Mouse (Mus musculus): ENCODE results near the gene Ttc25. TPM values are rescaled to one million over a fixed set of nuclear protein-coding genes. Genes with fewer than 3 reads are reported as not detected.
"Not testable (repeated sequence)": the region's sequence is repeated elsewhere in the genome, so short reads cannot be mapped to it uniquely, and the experiment has no call there.

Ttc25 gene
- polyA plus RNA-seq, 1 experiment from 2014 or later = 0.77 TPM

- no peaks in the 10 kb centered on the region for H3K36me3 ChIP-seq
- no peak for ATAC-seq (ENCODE audit: insufficient number of reproducible peaks, low FRiP score)
- no peak overlapping the region for H3K27ac ChIP-seq (ENCODE audit: poor library complexity, severe bottlenecking)
- no peak overlapping the region for H3K4me3 ChIP-seq
- H3K4me2 ChIP-seq = no peak overlapping the region
- no peaks in the 10 kb centered on the region; the same call in 1 of the 2 replicates for H3K4me1 ChIP-seq (replicated peaks)
- peaks cover 3% of the 10 kb centered on the region; the same call in 1 of the 2 replicates for H3K9me3 ChIP-seq (replicated peaks)
- 78% methylated on average over 6 of the region's 6 CpGs for whole genome bisulfite sequencing
- H3K9ac ChIP-seq = no peak overlapping the region
- H3K27me3 ChIP-seq (replicated peaks) = no peaks in the 10 kb centered on the region
Observed at GRCm38 (mm10) chr11:100533871-100534270, 11.5 kb upstream of the Ttc25 start.

DNA sequence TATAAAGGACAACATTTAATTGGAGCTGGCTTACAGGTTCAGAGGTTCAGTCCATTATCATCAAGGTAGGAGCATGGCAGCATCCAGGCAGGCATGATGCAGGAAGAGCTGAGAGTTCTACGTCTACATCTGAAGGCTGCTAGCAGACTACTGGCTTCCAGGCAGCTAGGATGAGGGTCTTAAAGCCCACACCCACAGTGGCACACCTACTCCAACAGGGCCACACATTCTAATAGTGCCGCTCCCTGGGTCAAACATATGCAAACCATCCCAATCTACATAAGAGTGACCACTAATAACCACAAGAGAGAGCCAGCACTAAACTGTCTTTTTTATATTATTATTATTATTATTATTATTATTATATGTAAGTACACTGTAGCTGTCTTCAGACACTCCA is 11.0 kb upstream of the Ttc25 start:
- ATAC-seq (ENCODE audit: insufficient number of reproducible peaks, low FRiP score); H3K36me3 ChIP-seq; H3K4me3 ChIP-seq; H3K27ac ChIP-seq (ENCODE audit: poor library complexity, severe bottlenecking); H3K4me1 ChIP-seq (replicated peaks); H3K27me3 ChIP-seq (replicated peaks); H3K9ac ChIP-seq; H3K4me2 ChIP-seq; H3K9me3 ChIP-seq (replicated peaks): not testable (repeated sequence)
- WGBS = 76% methylated on average over 2 of the region's 2 CpGs

DNA sequence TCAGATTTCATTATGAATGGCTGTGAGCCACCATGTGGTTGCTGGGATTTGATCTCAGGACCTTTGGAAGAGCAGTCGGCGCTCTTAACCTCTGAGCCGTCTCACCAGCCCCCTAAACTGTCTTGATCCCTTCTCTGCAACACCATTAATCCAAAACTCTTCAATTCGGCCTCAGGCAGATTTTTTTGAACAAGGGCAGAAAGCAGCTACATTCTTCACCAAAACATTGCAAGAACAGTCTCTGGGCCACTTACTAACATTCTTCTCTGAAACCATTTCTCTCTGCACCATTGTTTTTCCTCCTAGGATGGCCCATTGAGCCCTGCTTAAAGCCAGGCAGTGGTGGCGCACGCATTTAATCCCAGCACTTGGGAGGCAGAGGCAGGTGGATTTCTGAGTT is 10.6 kb upstream of the Ttc25 start:
- 87% methylated on average over 6 of the region's 6 CpGs for WGBS
- H3K9me3 ChIP-seq (replicated peaks); H3K9ac ChIP-seq; H3K4me2 ChIP-seq; ATAC-seq (ENCODE audit: insufficient number of reproducible peaks, low FRiP score); H3K36me3 ChIP-seq; H3K27ac ChIP-seq (ENCODE audit: poor library complexity, severe bottlenecking); H3K4me1 ChIP-seq (replicated peaks); H3K4me3 ChIP-seq; H3K27me3 ChIP-seq (replicated peaks): not testable (repeated sequence)

- Histone ChIP-seq H3K4me3 (no peak overlapping the region), H3K4me1 (replicated peaks) (peaks cover 1% of the 10 kb centered on the region; the same call in 1 of the 2 replicates), H3K36me3 (no peaks in the 10 kb centered on the region), H3K27ac (ENCODE audit: poor library complexity, severe bottlenecking) (no peak overlapping the region), H3K9ac (no peak overlapping the region), H3K4me2 (no peak overlapping the region), H3K27me3 (replicated peaks) (no peaks in the 10 kb centered on the region), H3K9me3 (replicated peaks) (peaks cover 3% of the 10 kb centered on the region; the same call in 1 of the 2 replicates)
- no peak for ATAC-seq (ENCODE audit: insufficient number of reproducible peaks, low FRiP score)
- 67% methylated on average over 1 of the region's 1 CpGs for WGBS
Observed at GRCm38 (mm10) chr11:100535996-100536395, 9.4 kb upstream of the Ttc25 start.

DNA sequence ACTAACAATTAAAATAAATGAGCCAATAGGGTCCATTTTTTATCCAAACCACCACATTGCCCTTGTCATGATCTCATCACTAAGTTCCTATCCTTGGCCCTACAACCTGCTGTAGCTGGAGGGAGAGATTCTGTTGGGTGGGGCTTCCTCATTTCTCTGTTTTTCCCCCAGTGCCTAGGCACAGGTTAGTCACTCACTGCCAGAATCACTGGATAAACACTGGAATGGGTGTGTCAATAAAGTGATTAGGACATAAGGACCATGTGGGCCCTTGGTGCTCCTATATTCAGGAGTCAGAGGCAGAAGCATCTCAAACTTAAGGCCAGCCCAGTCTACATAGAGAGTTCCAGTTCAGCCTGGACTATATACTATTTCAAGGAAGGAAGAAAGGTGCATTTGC is 8.9 kb upstream of the Ttc25 start:
- no peak overlapping the region for H3K4me2 ChIP-seq
- no peaks in the 10 kb centered on the region for H3K27me3 ChIP-seq (replicated peaks)
- no peaks in the 10 kb centered on the region for H3K36me3 ChIP-seq
- no peak overlapping the region for H3K4me3 ChIP-seq
- peaks cover 3% of the 10 kb centered on the region; the same call in 1 of the 2 replicates for H3K9me3 ChIP-seq (replicated peaks)
- H3K27ac ChIP-seq (ENCODE audit: poor library complexity, severe bottlenecking) = no peak overlapping the region
- H3K9ac ChIP-seq = no peak overlapping the region
- H3K4me1 ChIP-seq (replicated peaks) = peaks cover 5% of the 10 kb centered on the region; the same call in 1 of the 2 replicates
- ATAC-seq (ENCODE audit: insufficient number of reproducible peaks, low FRiP score) = no peak

DNA sequence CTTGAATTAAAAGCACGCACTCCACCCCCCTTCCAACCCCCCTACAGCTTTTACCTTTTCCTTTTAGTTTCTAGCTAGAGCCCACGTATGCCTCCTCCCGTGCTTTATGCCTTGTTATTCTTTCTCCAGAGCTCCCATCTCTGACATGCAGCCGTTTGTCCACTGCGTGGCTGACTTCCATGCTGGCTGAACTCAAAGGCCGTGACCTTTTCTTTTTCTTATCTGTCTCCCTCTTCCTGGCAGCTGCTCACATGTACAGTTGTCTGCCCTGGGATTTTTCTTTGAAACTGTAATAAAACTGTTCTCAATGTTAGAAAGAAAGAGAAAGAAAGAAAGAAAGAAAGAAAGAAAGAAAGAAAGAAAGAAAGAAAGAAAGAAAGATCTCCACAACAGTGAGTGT is 4.4 kb upstream of the Ttc25 start:
- no peak overlapping the region for H3K9ac ChIP-seq
- H3K4me1 ChIP-seq (replicated peaks) = peaks cover 15% of the 10 kb centered on the region
- no peaks in the 10 kb centered on the region for H3K27me3 ChIP-seq (replicated peaks)
- no peaks in the 10 kb centered on the region for H3K9me3 ChIP-seq (replicated peaks)
- ATAC-seq (ENCODE audit: insufficient number of reproducible peaks, low FRiP score) = no peak
- H3K4me3 ChIP-seq = no peak overlapping the region
- H3K4me2 ChIP-seq = no peak overlapping the region
- 29% methylated on average over 6 of the region's 6 CpGs for whole genome bisulfite sequencing
- no peak overlapping the region for H3K27ac ChIP-seq (ENCODE audit: poor library complexity, severe bottlenecking)
- no peaks in the 10 kb centered on the region for H3K36me3 ChIP-seq

DNA sequence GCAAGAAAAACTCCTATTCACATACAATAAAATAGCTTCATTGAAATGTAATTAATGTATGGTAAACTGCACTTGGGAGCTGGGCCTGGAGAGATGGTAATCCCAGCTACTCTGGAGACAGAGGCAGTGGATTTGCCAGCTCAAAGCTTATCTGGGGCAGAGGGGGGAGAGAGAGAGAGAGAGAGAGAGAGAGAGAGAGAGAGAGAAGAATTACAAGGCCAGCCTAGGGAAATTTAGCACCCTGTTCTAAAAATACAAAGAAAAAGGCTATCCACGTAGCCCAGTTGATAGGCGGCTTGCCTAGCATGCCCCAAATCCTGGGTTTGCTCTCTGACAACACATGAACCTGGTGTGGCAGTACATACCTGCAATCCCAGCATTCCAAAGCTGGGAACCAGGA is 3.8 kb upstream of the Ttc25 start:
- Histone ChIP-seq H3K9me3 (replicated peaks) (no peaks in the 10 kb centered on the region), H3K4me3 (no peak overlapping the region), H3K4me1 (replicated peaks) (peaks cover 17% of the 10 kb centered on the region), H3K9ac (no peak overlapping the region), H3K27ac (ENCODE audit: poor library complexity, severe bottlenecking) (no peak overlapping the region), H3K27me3 (replicated peaks) (no peaks in the 10 kb centered on the region), H3K36me3 (no peaks in the 10 kb centered on the region), H3K4me2 (no peak overlapping the region)
- WGBS = 63% methylated on average over 2 of the region's 2 CpGs
- no peak for ATAC-seq (ENCODE audit: insufficient number of reproducible peaks, low FRiP score)

- Histone ChIP-seq H3K27ac (ENCODE audit: poor library complexity, severe bottlenecking) (0 out of 2 replicates have a peak overlapping the region, but pooled peaks have one; percentile 6), H3K4me1 (replicated peaks) (peaks cover 17% of the 10 kb centered on the region), H3K9ac (peak overlapping the region; percentile 53; the same call in 1 of the 2 replicates), H3K4me3 (peak overlapping the region; percentile 49), H3K4me2 (peak overlapping the region; percentile 75), H3K36me3 (no peaks in the 10 kb centered on the region), H3K27me3 (replicated peaks) (no peaks in the 10 kb centered on the region), H3K9me3 (replicated peaks) (no peaks in the 10 kb centered on the region)
- WGBS = 25% methylated on average over 7 of the region's 7 CpGs
- ATAC-seq (ENCODE audit: insufficient number of reproducible peaks, low FRiP score) = no peak
Observed at GRCm38 (mm10) chr11:100545746-100546085, 309 bp downstream of the Ttc25 start.

GRCm38 (mm10) chr11:100546955-100547354 is 1.5 kb downstream of the Ttc25 start:
- Histone ChIP-seq H3K36me3 (no peaks in the 10 kb centered on the region), H3K9ac (no peak overlapping the region), H3K9me3 (replicated peaks) (no peaks in the 10 kb centered on the region), H3K27me3 (replicated peaks) (no peaks in the 10 kb centered on the region), H3K27ac (ENCODE audit: poor library complexity, severe bottlenecking) (no peak overlapping the region), H3K4me1 (replicated peaks) (peaks cover 11% of the 10 kb centered on the region), H3K4me2 (no peak overlapping the region), H3K4me3 (no peak overlapping the region)
- no peak for ATAC-seq (ENCODE audit: insufficient number of reproducible peaks, low FRiP score)
- 81% methylated on average over 6 of the region's 6 CpGs for WGBS

DNA sequence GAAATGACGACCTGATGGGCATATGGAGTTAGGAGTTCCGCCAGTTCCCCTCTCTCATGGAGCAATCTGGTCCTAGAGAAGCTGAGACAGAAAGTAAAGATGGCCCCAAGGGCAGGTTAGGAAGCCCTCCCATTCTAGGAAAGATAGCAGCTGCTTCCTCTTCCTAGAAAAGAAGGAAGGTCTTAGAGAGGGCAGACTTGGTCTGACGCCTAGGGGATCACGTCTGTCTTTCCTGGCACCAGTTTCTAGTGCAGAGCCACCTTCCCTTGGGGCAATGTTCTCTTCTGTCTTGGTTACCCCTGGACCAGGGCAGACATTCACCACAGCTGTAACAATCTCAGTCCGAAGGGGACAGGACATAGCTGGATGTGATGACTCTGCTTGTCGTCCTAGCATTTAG is 2.7 kb downstream of the Ttc25 start:
- H3K27me3 ChIP-seq (replicated peaks) = no peaks in the 10 kb centered on the region
- 72% methylated on average over 6 of the region's 6 CpGs for WGBS
- H3K4me2 ChIP-seq = no peak overlapping the region
- ATAC-seq (ENCODE audit: insufficient number of reproducible peaks, low FRiP score) = no peak
- H3K36me3 ChIP-seq = no peaks in the 10 kb centered on the region
- no peak overlapping the region for H3K27ac ChIP-seq (ENCODE audit: poor library complexity, severe bottlenecking)
- H3K4me1 ChIP-seq (replicated peaks) = peaks cover 11% of the 10 kb centered on the region
- no peaks in the 10 kb centered on the region for H3K9me3 ChIP-seq (replicated peaks)
- H3K9ac ChIP-seq = no peak overlapping the region
- H3K4me3 ChIP-seq = no peak overlapping the region

DNA sequence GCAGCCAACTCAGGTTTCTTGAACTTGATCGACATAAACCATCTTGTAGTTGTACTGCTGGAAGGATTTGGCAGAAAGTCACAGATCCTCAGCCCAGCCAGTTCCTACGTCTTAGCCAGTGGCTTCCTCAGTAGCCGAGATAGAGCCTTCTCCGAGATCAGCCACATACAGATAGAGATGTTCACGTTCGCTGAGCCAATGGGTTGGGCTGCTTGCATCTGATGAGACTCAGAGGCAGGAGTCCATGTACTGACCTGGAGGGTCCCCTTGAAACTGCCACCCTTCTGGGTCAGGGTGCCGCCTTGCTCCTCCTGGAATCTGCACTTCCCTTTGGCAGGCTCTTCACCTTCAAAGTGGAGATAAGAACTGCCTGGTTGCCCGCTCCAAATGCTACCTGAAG is 4.1 kb downstream of the Ttc25 start:
- 64% methylated on average over 8 of the region's 8 CpGs for WGBS
- H3K36me3 ChIP-seq = no peaks in the 10 kb centered on the region
- no peak overlapping the region for H3K9ac ChIP-seq
- H3K4me1 ChIP-seq (replicated peaks) = peaks cover 11% of the 10 kb centered on the region
- H3K4me3 ChIP-seq = no peak overlapping the region
- no peaks in the 10 kb centered on the region for H3K9me3 ChIP-seq (replicated peaks)
- no peak overlapping the region for H3K27ac ChIP-seq (ENCODE audit: poor library complexity, severe bottlenecking)
- no peak for ATAC-seq (ENCODE audit: insufficient number of reproducible peaks, low FRiP score)
- H3K4me2 ChIP-seq = no peak overlapping the region
- no peaks in the 10 kb centered on the region for H3K27me3 ChIP-seq (replicated peaks)

- 55% methylated on average over 6 of the region's 6 CpGs for WGBS
- Histone ChIP-seq H3K36me3 (no peaks in the 10 kb centered on the region), H3K27me3 (replicated peaks) (no peaks in the 10 kb centered on the region), H3K27ac (ENCODE audit: poor library complexity, severe bottlenecking) (no peak overlapping the region), H3K9ac (no peak overlapping the region), H3K4me1 (replicated peaks) (peaks cover 8% of the 10 kb centered on the region), H3K4me3 (no peak overlapping the region), H3K9me3 (replicated peaks) (no peaks in the 10 kb centered on the region), H3K4me2 (no peak overlapping the region)
- no peak for ATAC-seq (ENCODE audit: insufficient number of reproducible peaks, low FRiP score)
Observed at GRCm38 (mm10) chr11:100550101-100550500, 4.7 kb downstream of the Ttc25 start.
